Mouse (Mus musculus) lung, postnatal 0 days (tissue): ENCODE data around the gene Anxa3. TPM values are rescaled to one million over a fixed set of nuclear protein-coding genes. Genes with fewer than 3 reads are reported as not detected.

Source experiments
- ATAC-seq: fragments of 200-750 bp; cut with Nextera tagmentation; 2 replicates; pipeline ENCODE4 v1.8.0; 2017; ENCODE audit warnings: moderate library complexity
- DNase-seq: peaks from one replicate; pipeline ENCODE4 v3.0.0-alpha.2; 2016; ENCODE audit warnings: low spot score
- H3K27ac ChIP-seq: fragments of 300-500 bp; sonication (generic); 2 replicates; pipeline ENCODE4 v1.5.1; 2014; ENCODE audit warnings: antibody characterized with exemption, mild to moderate bottlenecking, low read length, mixed read lengths
- H3K27me3 ChIP-seq: fragments of 300-500 bp; sonication (generic); replicated peaks from 2 replicates; pipeline ENCODE4 v1.6.1; 2014; ENCODE audit warnings: low read length, mixed read lengths; ENCODE audit not compliant: insufficient read depth
- H3K36me3 ChIP-seq: fragments of 300-500 bp; sonication (generic); 2 replicates; pipeline ENCODE4 v1.6.1; 2014; ENCODE audit warnings: low read length, mixed read lengths; ENCODE audit not compliant: insufficient read depth
- H3K4me1 ChIP-seq: fragments of 300-500 bp; sonication (generic); 2 replicates; pipeline ENCODE4 v1.6.1; 2014; ENCODE audit warnings: antibody characterized with exemption, low read depth, low read length, mixed read lengths; ENCODE audit not compliant: insufficient read depth
- H3K4me2 ChIP-seq: fragments of 300-500 bp; sonication (generic); replicated peaks from 2 replicates; pipeline ENCODE4 v1.6.1; 2014; ENCODE audit warnings: low read depth, mild to moderate bottlenecking, low read length, moderate library complexity, mixed read lengths
- H3K4me3 ChIP-seq: fragments of 300-500 bp; sonication (generic); 2 replicates; pipeline ENCODE4 v1.5.1; 2014; ENCODE audit warnings: low read depth, low read length
- H3K9ac ChIP-seq: fragments of 300-500 bp; sonication (generic); replicated peaks from 2 replicates; pipeline ENCODE4 v1.6.1; 2014; ENCODE audit warnings: low read depth, mild to moderate bottlenecking
- H3K9me3 ChIP-seq: fragments of 300-500 bp; sonication (generic); 2 replicates; pipeline ENCODE4 v1.6.1; 2016; ENCODE audit warnings: low read length, mixed read lengths
- CTCF ChIP-seq: IDR thresholded peaks from 2 replicates; pipeline ENCODE4 v1.5.1; 2016; ENCODE audit warnings: antibody characterized with exemption, mild to moderate bottlenecking
- EP300 ChIP-seq: IDR thresholded peaks from 2 replicates; pipeline ENCODE4 v1.6.1; 2016; ENCODE audit warnings: antibody characterized with exemption, mild to moderate bottlenecking, control low read depth
- WGBS: fragments of 180-500 bp; shearing (Covaris S2); extraction: QIAGEN DNeasy Blood & Tissue Kit; methylation state at CpG from one replicate; pipeline ENCODE4 v1.1.7; 2014; 5-methylcytosine and 5-hydroxymethylcytosine counted together
- polyA plus RNA-seq: library from polyadenylated mRNA; unstranded; fragments of >200 nt; fragmentation: Nextera tagmentation; extraction: Ambion mirVana; gene quantifications from 2 replicates; pipeline ENCODE4 v1.2.1, GENCODE M21; 2015

The Anxa3 gene
- polyA plus RNA-seq, 1 experiment from 2014 or later, result 436 TPM

GRCm38 (mm10) chr5:96799165-96799564 lies 6.0 kb downstream of the Anxa3 start:
- no peak overlapping the region for H3K4me2 ChIP-seq
- no peak overlapping the region for H3K4me3 ChIP-seq
- peak; percentile 64 for DNase-seq
- no peak for TF ChIP-seq CTCF
- TF ChIP-seq EP300, result peak; percentile 72
- peaks cover 23% of the 10 kb centered on the region for H3K4me1 ChIP-seq
- peak overlapping the region; percentile 73; the same call in 1 of the 2 replicates for H3K27ac ChIP-seq
- peak; percentile 50 for ATAC-seq
- no peaks in the 10 kb centered on the region for H3K9me3 ChIP-seq
- H3K9ac ChIP-seq, result no peak overlapping the region
- 61% methylated on average over 9 of the region's 9 CpGs for WGBS
- peaks cover 6% of the 10 kb centered on the region; the same call in 1 of the 2 replicates for H3K36me3 ChIP-seq
- H3K27me3 ChIP-seq, result no peaks in the 10 kb centered on the region

- H3K4me1 ChIP-seq, result peaks cover 28% of the 10 kb centered on the region
- peak; percentile 68 for DNase-seq
- ATAC-seq, result no peak
- no peak overlapping the region for H3K9ac ChIP-seq
- H3K4me2 ChIP-seq, result no peak overlapping the region
- no peaks in the 10 kb centered on the region for H3K9me3 ChIP-seq
- WGBS, result 59% methylated on average over 9 of the region's 9 CpGs
- H3K4me3 ChIP-seq, result no peak overlapping the region
- no peaks in the 10 kb centered on the region for H3K27me3 ChIP-seq
- peak overlapping the region; percentile 73 for H3K27ac ChIP-seq
- H3K36me3 ChIP-seq, result peaks cover 6% of the 10 kb centered on the region
- TF ChIP-seq CTCF (no peak), EP300 (peak; percentile 66)
Observed at GRCm38 (mm10) chr5:96799969-96800368, 6.8 kb downstream of the Anxa3 start.

DNA sequence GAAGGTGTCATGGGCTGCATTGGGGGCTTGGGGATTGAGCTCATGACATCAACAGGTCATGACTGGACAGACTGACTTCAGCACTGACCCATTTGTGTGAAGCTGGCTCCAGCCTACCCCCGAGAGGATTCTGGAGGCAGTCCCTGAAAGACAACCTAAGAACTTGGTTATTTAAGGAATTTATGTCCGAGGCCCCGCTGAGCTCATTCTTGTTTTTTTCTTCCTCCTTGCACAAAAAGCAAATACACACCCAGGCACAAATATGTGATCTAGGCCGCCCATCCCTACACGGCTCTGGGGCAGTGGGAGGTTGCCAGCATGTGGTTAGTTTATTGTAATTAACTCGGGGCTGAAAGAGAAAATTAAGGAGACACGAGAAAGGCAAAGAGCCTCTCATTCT lies 9.0 kb downstream of the Anxa3 start:
- Histone ChIP-seq H3K9me3 (no peaks in the 10 kb centered on the region), H3K4me1 (peaks cover 27% of the 10 kb centered on the region), H3K4me3 (no peak overlapping the region), H3K27ac (peak overlapping the region; percentile 86), H3K36me3 (peaks cover 6% of the 10 kb centered on the region), H3K4me2 (no peak overlapping the region), H3K9ac (no peak overlapping the region), H3K27me3 (no peaks in the 10 kb centered on the region)
- 31% methylated on average over 7 of the region's 7 CpGs for WGBS
- ATAC-seq, result peak; percentile 57
- TF ChIP-seq EP300 (peak; percentile 97), CTCF (no peak)
- DNase-seq, result peak; percentile 90

- peak; percentile 39 for DNase-seq
- H3K27ac ChIP-seq, result peak overlapping the region; percentile 86
- H3K27me3 ChIP-seq, result no peaks in the 10 kb centered on the region
- no peak overlapping the region for H3K4me2 ChIP-seq
- peak; percentile 40 for ATAC-seq
- H3K4me3 ChIP-seq, result no peak overlapping the region
- peaks cover 26% of the 10 kb centered on the region for H3K4me1 ChIP-seq
- H3K9ac ChIP-seq, result no peak overlapping the region
- H3K36me3 ChIP-seq, result peaks cover 6% of the 10 kb centered on the region
- WGBS, result 19% methylated on average over 3 of the region's 3 CpGs
- H3K9me3 ChIP-seq, result no peaks in the 10 kb centered on the region
- no peak for TF ChIP-seq CTCF
- TF ChIP-seq EP300, result peak; percentile 82
Observed at GRCm38 (mm10) chr5:96803091-96803490, 10.0 kb downstream of the Anxa3 start.

- Histone ChIP-seq H3K4me1 (peaks cover 26% of the 10 kb centered on the region), H3K27ac (peak overlapping the region; percentile 86), H3K9me3 (no peaks in the 10 kb centered on the region), H3K27me3 (no peaks in the 10 kb centered on the region), H3K36me3 (no peaks in the 10 kb centered on the region; the same call in 1 of the 2 replicates), H3K4me3 (no peak overlapping the region), H3K4me2 (no peak overlapping the region), H3K9ac (no peak overlapping the region)
- ATAC-seq, result peak; percentile 71
- no peak for TF ChIP-seq CTCF
- peak; percentile 98 for TF ChIP-seq EP300
- 24% methylated on average over 4 of the region's 4 CpGs for WGBS
- peak; percentile 92 for DNase-seq
Observed at GRCm38 (mm10) chr5:96804304-96804703, 11.2 kb downstream of the Anxa3 start.

- TF ChIP-seq EP300 (no peak), CTCF (no peak)
- H3K27ac ChIP-seq, result peak overlapping the region; percentile 77
- H3K27me3 ChIP-seq, result no peaks in the 10 kb centered on the region
- no peaks in the 10 kb centered on the region; the same call in 1 of the 2 replicates for H3K36me3 ChIP-seq
- no peak for DNase-seq
- no peak overlapping the region for H3K4me3 ChIP-seq
- no peak for ATAC-seq
- WGBS, result 51% methylated on average over 3 of the region's 3 CpGs
- H3K9me3 ChIP-seq, result no peaks in the 10 kb centered on the region
- H3K4me2 ChIP-seq, result no peak overlapping the region
- no peak overlapping the region for H3K9ac ChIP-seq
- peaks cover 26% of the 10 kb centered on the region for H3K4me1 ChIP-seq
Observed at GRCm38 (mm10) chr5:96804813-96805212, 11.7 kb downstream of the Anxa3 start.

- Histone ChIP-seq H3K4me2 (no peak overlapping the region), H3K27ac (no peak overlapping the region), H3K27me3 (no peaks in the 10 kb centered on the region), H3K4me1 (peaks cover 3% of the 10 kb centered on the region; the same call in 1 of the 2 replicates), H3K4me3 (no peak overlapping the region), H3K9me3 (no peaks in the 10 kb centered on the region), H3K9ac (no peak overlapping the region), H3K36me3 (peaks cover 15% of the 10 kb centered on the region)
- 80% methylated on average over 4 of the region's 4 CpGs for WGBS
- ATAC-seq (no peak), DNase-seq (no peak)
- no peak for TF ChIP-seq CTCF
- no peak for TF ChIP-seq EP300
Observed at GRCm38 (mm10) chr5:96810620-96811019, 17.5 kb downstream of the Anxa3 start.
